Mouse (Mus musculus): Measurements from ENCODE around the gene Btbd35f29.
"Not testable (repeated sequence)": the region's sequence is repeated elsewhere in the genome, so short reads cannot be mapped to it uniquely, and the experiment has no call there.

Gene Btbd35f29

GRCm38 (mm10) chrX:31117374-31117773 is at the start of gene Btbd35f29:
Btbd35f29 (plus strand) TSS chrX:31117674.
- not testable (repeated sequence) for DNase-seq

- DNase-seq: not testable (repeated sequence)
Observed at GRCm38 (mm10) chrX:31141416-31141815, 23.9 kb downstream of the Btbd35f29 start.

GRCm38 (mm10) chrX:31145144-31145543 is 27.7 kb downstream of the Btbd35f29 start:
- DNase-seq: not testable (repeated sequence)

GRCm38 (mm10) chrX:31145835-31146234 is 28.4 kb downstream of the Btbd35f29 start:
- not testable (repeated sequence) for DNase-seq

GRCm38 (mm10) chrX:31158534-31159085 is 41.1 kb downstream of the Btbd35f29 start:
- DNase-seq: not testable (repeated sequence)

- not testable (repeated sequence) for DNase-seq
Observed at GRCm38 (mm10) chrX:31159450-31160322, 42.2 kb downstream of the Btbd35f29 start.

- not testable (repeated sequence) for DNase-seq
Observed at GRCm38 (mm10) chrX:31160554-31160953, 43.1 kb downstream of the Btbd35f29 start.

- DNase-seq: not testable (repeated sequence)
Observed at GRCm38 (mm10) chrX:31162638-31163037, 45.2 kb downstream of the Btbd35f29 start.

- not testable (repeated sequence) for DNase-seq
Observed at GRCm38 (mm10) chrX:31165193-31165592, 47.7 kb downstream of the Btbd35f29 start.

Data from right cerebral cortex, postnatal 4 days (tissue).